Mouse (Mus musculus): Measurements from ENCODE around the gene Olfr1431. TPM values are rescaled to one million over a fixed set of nuclear protein-coding genes. Genes with fewer than 3 reads are reported as not detected.

Olfr1431 gene
- not detected in 2 replicates for polyA plus RNA-seq (2012; rRNA removed)

GRCm38 (mm10) chr19:12200334-12200733, at the start of gene Olfr1431:
TSS of gene Olfr1431 (plus strand) at chr19:12200634.

GRCm38 (mm10) chr19:12170062-12170599, 30.3 kb upstream of the Olfr1431 start, which contains the start of gene Olfr1555-ps1:
TSS of gene Olfr1555-ps1 (minus strand) at chr19:12170112.

DNA sequence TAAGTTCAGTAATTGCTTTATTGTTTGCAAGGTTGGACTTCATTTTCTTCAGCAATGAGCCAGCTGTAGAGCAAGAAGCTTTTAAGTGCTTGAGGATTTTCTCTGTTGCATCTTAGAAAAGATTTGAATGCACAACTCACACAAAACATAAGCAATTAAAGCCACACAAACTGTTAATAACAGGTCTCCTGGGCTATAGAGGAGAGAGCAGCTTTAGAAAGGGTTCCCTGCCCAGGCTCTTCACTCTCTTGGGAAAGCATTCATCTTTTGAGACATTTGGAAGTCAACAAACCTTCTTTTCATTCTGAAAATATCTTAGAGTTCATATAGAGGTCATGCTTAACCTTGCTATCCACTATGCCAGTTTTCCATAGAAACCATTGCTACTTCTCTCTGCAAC, 32.1 kb downstream of the Olfr1431 start, which contains the start of gene Olfr1432:
TSS of gene Olfr1432 (minus strand) at position 101 of the 400 bp plus-strand sequence.

GRCm38 (mm10) chr19:12241559-12241958, 41.1 kb downstream of the Olfr1431 start, which contains the start of gene Olfr262:
TSS of gene Olfr262 (minus strand) at chr19:12241659.

GRCm38 (mm10) chr19:12260732-12261131, 60.3 kb downstream of the Olfr1431 start, which contains the start of gene Olfr235:
TSS of gene Olfr235 (plus strand) at chr19:12261032.

Other genes starting within 250 kb of the Olfr1431 start
- gene Osbp, start 234.7 kb upstream of the Olfr1431 start, polyA plus RNA-seq (2012; rRNA removed): 13.5 and 13.6 TPM in 2 replicates
- not detected in 2 replicates for gene Olfr1423, start 159.3 kb upstream of the Olfr1431 start, polyA plus RNA-seq (2012; rRNA removed)
- gene Olfr1424, start 138.0 kb upstream of the Olfr1431 start, polyA plus RNA-seq (2012; rRNA removed): not detected in 2 replicates
- not detected in 2 replicates for gene Olfr1425, start 122.9 kb upstream of the Olfr1431 start, polyA plus RNA-seq (2012; rRNA removed)
- gene Olfr1426, start 108.6 kb upstream of the Olfr1431 start, polyA plus RNA-seq (2012; rRNA removed): not detected in 2 replicates
- not detected in 2 replicates for gene Olfr1427, start 97.3 kb upstream of the Olfr1431 start, polyA plus RNA-seq (2012; rRNA removed)
- not detected in 2 replicates for gene Olfr1428, start 84.7 kb upstream of the Olfr1431 start, polyA plus RNA-seq (2012; rRNA removed)
- not detected in 2 replicates for gene Olfr76, start 77.4 kb upstream of the Olfr1431 start, polyA plus RNA-seq (2012; rRNA removed)
- not detected in 2 replicates for gene Olfr1555-ps1, start 30.5 kb upstream of the Olfr1431 start, polyA plus RNA-seq (2012; rRNA removed)
- gene Olfr1432, start 32.0 kb downstream of the Olfr1431 start, polyA plus RNA-seq (2012; rRNA removed): not detected in 2 replicates
- not detected in 2 replicates for gene Olfr262, start 41.0 kb downstream of the Olfr1431 start, polyA plus RNA-seq (2012; rRNA removed)
- gene Olfr235, start 60.4 kb downstream of the Olfr1431 start, polyA plus RNA-seq (2012; rRNA removed): not detected in 2 replicates
- gene Olfr1434, start 79.2 kb downstream of the Olfr1431 start, polyA plus RNA-seq (2012; rRNA removed): not detected in 2 replicates
- not detected in 2 replicates for gene Olfr1436, start 98.5 kb downstream of the Olfr1431 start, polyA plus RNA-seq (2012; rRNA removed)
- gene Olfr1437, start 124.5 kb downstream of the Olfr1431 start, polyA plus RNA-seq (2012; rRNA removed): not detected in 2 replicates
- not detected in 2 replicates for gene Olfr1438-ps1, start 135.3 kb downstream of the Olfr1431 start, polyA plus RNA-seq (2012; rRNA removed)
- not detected in 2 replicates for gene Olfr1440, start 186.6 kb downstream of the Olfr1431 start, polyA plus RNA-seq (2012; rRNA removed)
- not detected in 2 replicates for gene Olfr1441, start 216.8 kb downstream of the Olfr1431 start, polyA plus RNA-seq (2012; rRNA removed)
- not detected in 2 replicates for gene Pfpl, start 227.3 kb downstream of the Olfr1431 start, polyA plus RNA-seq (2012; rRNA removed)

Measured in ovary, adult 2 months (tissue).